Mouse (Mus musculus) testis, adult 2 months (tissue): ENCODE data around the gene Hist2h3b. TPM values are rescaled to one million over a fixed set of nuclear protein-coding genes. Genes with fewer than 3 reads are reported as not detected.
"Not testable (repeated sequence)": the region's sequence is repeated elsewhere in the genome, so short reads cannot be mapped to it uniquely, and the experiment has no call there.

Source experiments
- H3K27ac ChIP-seq: fragments of 200-500 bp; 2 replicates; pipeline ENCODE4 v1.5.1; 2012; ENCODE audit warnings: low read depth, low read length; ENCODE audit not compliant: control insufficient read depth, insufficient read depth
- H3K27me3 ChIP-seq: fragments of 200-500 bp; 2 replicates; pipeline ENCODE4 v1.6.1; 2012; ENCODE audit warnings: mild to moderate bottlenecking, low read length, moderate library complexity; ENCODE audit not compliant: control insufficient read depth, insufficient read depth
- H3K36me3 ChIP-seq: fragments of 200-500 bp; 2 replicates; pipeline ENCODE4 v1.6.1; 2012; ENCODE audit warnings: mild to moderate bottlenecking, low read length; ENCODE audit not compliant: control insufficient read depth, insufficient read depth
- H3K4me1 ChIP-seq: fragments of 200-500 bp; 2 replicates; pipeline ENCODE4 v1.6.1; 2012; ENCODE audit warnings: low read length; ENCODE audit not compliant: control insufficient read depth, insufficient read depth
- H3K4me3 ChIP-seq: fragments of 200-500 bp; 2 replicates; pipeline ENCODE4 v1.5.1; 2012; ENCODE audit warnings: low read depth, mild to moderate bottlenecking, low read length, moderate library complexity, mixed read lengths; ENCODE audit not compliant: control insufficient read depth
- CTCF ChIP-seq: fragments of 200-500 bp; IDR thresholded peaks from 2 replicates; pipeline ENCODE4 v1.5.1; 2012; ENCODE audit warnings: low read depth, mild to moderate bottlenecking, inconsistent platforms, low read length, moderate library complexity; ENCODE audit not compliant: control insufficient read depth, insufficient read depth, insufficient replicate concordance
- POLR2A ChIP-seq: fragments of 200-500 bp; IDR thresholded peaks from 2 replicates; pipeline ENCODE4 v1.6.1; 2012; ENCODE audit warnings: low read depth, mild to moderate bottlenecking, inconsistent platforms, low read length, moderate library complexity; ENCODE audit not compliant: control insufficient read depth
- polyA plus RNA-seq: library from polyadenylated mRNA; depleted of rRNA; stranded (reverse); fragments of >200 nt; gene quantifications from 2 replicates; pipeline ENCODE4 v1.2.3, GENCODE M21; 2012

Gene Hist2h3b
- polyA plus RNA-seq, 1 experiment = 6.2 TPM

GRCm38 (mm10) chr3:96277800-96278624, 9.6 kb downstream of the Hist2h3b start:
- Histone ChIP-seq H3K4me1 (peaks cover 9% of the 10 kb centered on the region), H3K27ac (no peak overlapping the region), H3K27me3 (no peaks in the 10 kb centered on the region), H3K4me3 (peak overlapping the region; percentile 68), H3K36me3 (no peaks in the 10 kb centered on the region)
- TF ChIP-seq CTCF (peak; percentile 89), POLR2A (no peak)

GRCm38 (mm10) chr3:96280660-96281059, 12.2 kb downstream of the Hist2h3b start:
- TF ChIP-seq POLR2A (no peak), CTCF (no peak)
- Histone ChIP-seq H3K27ac (no peak overlapping the region), H3K36me3 (no peaks in the 10 kb centered on the region), H3K4me3 (no peak overlapping the region), H3K27me3 (no peaks in the 10 kb centered on the region), H3K4me1 (peaks cover 9% of the 10 kb centered on the region)

DNA sequence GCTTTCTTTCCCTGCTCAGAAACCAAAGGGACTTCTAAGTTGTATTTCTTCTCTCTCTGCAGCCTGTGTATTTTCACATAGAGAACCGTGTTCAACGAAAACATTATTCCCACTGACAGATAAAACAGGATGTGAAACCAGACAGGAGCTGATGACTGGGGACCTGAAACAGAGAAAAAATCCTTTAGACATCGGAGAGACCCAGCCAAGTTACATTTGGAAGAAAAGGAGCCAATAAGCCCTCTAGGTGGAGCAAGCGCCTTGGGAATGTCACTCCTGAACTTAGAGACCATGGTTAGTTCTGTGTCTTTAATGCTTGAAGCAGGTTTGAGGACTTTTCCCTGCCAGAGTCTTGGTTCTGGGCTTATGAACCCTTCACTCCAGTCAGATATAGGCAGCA, 16.0 kb downstream of the Hist2h3b start:
- Histone ChIP-seq H3K27me3 (no peaks in the 10 kb centered on the region), H3K36me3 (no peaks in the 10 kb centered on the region), H3K4me1 (no peaks in the 10 kb centered on the region; the same call in 1 of the 2 replicates), H3K27ac (no peak overlapping the region), H3K4me3 (no peak overlapping the region)
- TF ChIP-seq CTCF = no peak

GRCm38 (mm10) chr3:96287334-96287733, 18.9 kb downstream of the Hist2h3b start:
- H3K4me1 ChIP-seq, H3K27ac ChIP-seq, H3K4me3 ChIP-seq, H3K27me3 ChIP-seq, H3K36me3 ChIP-seq: not testable (repeated sequence)
- peak; percentile 95 for TF ChIP-seq CTCF

- no peak overlapping the region for H3K27ac ChIP-seq
- H3K27me3 ChIP-seq = no peaks in the 10 kb centered on the region
- no peak overlapping the region for H3K4me3 ChIP-seq
- no peak for TF ChIP-seq POLR2A
- no peaks in the 10 kb centered on the region for H3K4me1 ChIP-seq
- no peaks in the 10 kb centered on the region for H3K36me3 ChIP-seq
These were observed 20.7 kb downstream of the Hist2h3b start for GRCm38 (mm10) chr3:96289201-96289600.

DNA sequence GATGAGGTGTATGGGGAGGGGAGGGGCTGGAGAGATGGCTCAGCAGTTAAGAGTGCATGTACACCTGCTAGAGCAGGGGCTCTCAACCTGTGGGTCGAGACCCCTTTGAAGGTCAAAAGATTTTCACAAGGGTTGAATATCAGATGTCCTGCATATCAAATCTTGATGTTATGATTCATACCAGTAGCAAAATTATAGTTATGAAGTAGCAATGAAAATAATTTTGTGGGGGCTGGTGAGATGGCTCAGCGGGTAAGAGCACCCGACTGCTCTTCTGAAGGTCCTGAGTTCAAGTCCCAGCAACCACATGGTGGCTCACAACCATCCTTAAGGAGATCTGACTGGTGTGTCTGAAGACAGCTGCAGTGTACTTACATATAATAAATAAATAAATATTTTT, 22.3 kb downstream of the Hist2h3b start:
- not testable (repeated sequence) for H3K36me3 ChIP-seq, H3K27me3 ChIP-seq, H3K4me1 ChIP-seq, H3K27ac ChIP-seq, H3K4me3 ChIP-seq

DNA sequence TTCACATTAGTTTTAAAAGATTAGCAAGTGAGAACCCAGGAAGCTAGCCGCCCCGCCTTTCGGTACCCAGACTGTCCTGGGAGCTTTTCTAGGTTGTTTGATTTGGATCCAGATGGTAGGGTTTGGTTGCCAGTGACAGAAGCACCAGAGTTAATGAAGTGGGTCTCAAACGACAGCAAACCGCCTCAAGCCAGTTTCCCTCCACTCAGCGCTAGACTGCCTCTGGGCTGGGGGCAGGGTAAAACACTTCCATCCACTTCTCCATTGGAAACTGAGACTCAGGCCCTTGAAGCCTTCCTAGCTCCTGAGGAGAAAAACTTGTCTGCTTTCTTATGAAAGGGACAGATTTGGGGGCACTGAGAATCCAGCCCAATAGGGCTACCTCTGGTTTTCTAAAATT, 24.2 kb downstream of the Hist2h3b start:
- TF ChIP-seq POLR2A = no peak
- TF ChIP-seq CTCF = no peak
- Histone ChIP-seq H3K4me3 (no peak overlapping the region), H3K36me3 (no peaks in the 10 kb centered on the region), H3K27me3 (no peaks in the 10 kb centered on the region), H3K27ac (no peak overlapping the region), H3K4me1 (no peaks in the 10 kb centered on the region)

DNA sequence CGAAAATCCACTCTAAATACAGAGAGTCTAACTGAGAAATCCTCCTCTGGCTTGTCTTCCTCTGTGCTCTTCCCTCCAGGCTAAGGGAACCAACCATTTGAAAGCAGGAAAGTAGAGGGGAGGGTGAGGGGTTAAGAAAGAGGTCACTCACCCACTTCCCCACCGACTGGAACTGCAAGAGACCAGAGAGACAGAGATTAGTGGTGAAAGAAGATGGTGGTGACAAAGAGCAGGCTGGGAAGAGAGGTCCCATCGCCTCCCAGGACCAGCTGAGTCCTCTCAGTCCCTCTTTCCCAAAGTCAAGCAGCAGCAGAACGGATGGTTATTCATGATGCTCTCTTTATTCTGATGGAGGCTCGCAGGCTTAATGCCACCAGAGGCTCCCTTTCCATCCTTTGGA, 24.9 kb downstream of the Hist2h3b start:
- H3K4me1 ChIP-seq = no peaks in the 10 kb centered on the region
- no peaks in the 10 kb centered on the region for H3K36me3 ChIP-seq
- H3K4me3 ChIP-seq = no peak overlapping the region
- H3K27ac ChIP-seq = no peak overlapping the region
- H3K27me3 ChIP-seq = no peaks in the 10 kb centered on the region
- TF ChIP-seq POLR2A = no peak
- no peak for TF ChIP-seq CTCF
